Mouse (Mus musculus): ENCODE measurements around the gene Mrpl23.

DNA sequence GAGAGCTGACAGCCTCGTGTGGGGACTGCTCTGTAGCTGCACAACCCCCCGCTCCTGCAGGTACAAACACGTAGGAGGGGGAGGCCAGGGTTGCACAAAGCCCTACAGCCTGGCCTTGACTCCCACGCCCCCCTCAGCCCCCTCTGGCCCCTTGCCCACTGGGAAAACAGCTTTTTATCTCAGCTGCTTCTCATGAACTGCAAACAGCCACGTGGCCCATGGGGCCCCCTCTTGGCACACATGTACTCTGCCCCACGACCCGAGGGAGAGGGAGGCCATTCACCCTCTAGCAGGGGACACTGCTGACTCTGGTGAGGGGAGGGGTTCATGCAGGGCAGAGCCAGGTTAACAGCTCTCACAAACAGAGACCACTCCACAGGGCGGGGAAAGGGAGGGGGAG lies 36.5 kb downstream of the Mrpl23 start:
- no peak for TF ChIP-seq CTCF (IDR thresholded peaks at IDR 0.05; ENCODE audit: extremely low read depth, insufficient read length, insufficient replicate concordance, low read depth, low read length)
- TF ChIP-seq POLR2A (IDR thresholded peaks at IDR 0.05; ENCODE audit: low read depth, low read length) = no peak

Data from small intestine, adult 2 months (tissue).